Mouse (Mus musculus): ENCODE measurements at regions not wholly inside any gene's neighbourhood (a gene's known extent, or its start where the extent isn't known, plus 50 kb on each side); places are given as distances from the start of the nearest gene placed in this dataset.

DNA sequence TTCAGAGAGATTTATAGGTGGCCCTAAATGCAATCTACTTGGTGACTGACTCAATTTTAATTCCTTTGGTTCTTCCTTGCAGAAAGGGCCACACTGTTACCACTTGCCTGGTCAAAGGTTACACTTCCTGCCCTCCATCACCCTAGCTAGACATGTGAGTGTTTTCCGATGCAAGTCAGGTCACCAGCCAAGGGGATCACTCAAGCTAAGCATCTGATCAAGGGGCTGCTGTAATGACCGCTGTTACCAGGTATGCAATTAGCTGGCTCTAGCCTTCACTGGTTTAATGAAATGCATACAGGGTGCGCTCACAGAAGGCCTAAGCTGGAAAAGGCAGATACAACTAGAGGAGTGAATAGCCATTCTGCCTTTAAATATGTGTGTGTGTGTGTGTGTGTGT lies 105.1 kb downstream of the Mtx2 start:
- intact Hi-C loops (cut with DNase I) = no loop called here

DNA sequence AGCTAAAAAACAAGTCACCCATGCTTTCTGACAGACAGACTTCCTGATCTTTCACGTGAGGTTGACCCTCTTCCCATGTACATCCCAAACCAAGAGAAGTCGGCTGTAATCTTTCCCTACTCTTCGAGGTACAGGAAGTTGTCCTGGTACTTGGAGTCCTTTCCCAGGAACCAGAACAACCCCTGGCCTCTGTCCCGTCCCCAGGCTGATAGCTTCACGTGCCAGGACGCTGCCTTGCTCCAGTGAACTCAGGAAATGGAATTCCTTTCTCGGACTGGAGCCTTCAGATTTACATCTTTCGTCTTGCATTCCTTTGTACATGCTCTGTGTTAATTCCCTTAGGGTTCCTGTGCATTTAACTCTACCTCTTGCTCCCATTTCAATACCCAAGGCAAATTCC lies 107.6 kb downstream of the Mtx2 start:
- intact Hi-C loops (cut with DNase I) = no loop called here

DNA sequence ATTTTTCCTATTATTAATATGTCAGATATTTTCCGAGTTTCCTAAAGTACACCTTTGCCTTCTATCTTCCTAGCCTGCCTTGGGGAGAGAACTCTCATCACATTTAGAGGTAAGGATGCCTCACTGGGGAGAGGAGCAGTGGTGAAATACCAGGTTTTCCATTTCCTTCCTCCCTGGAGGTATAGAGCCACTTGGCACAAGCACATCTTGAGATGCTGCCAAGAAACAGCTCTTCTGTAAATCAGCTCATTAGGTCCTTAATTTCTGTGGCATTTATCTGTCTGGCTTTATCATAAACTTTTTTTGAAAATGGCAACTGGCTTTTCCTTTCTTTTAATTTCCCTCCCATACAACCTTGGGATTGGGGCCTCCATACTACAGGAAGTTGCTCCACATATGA lies 108.2 kb downstream of the Mtx2 start:
- intact Hi-C loops (cut with DNase I) = no loop called here

DNA sequence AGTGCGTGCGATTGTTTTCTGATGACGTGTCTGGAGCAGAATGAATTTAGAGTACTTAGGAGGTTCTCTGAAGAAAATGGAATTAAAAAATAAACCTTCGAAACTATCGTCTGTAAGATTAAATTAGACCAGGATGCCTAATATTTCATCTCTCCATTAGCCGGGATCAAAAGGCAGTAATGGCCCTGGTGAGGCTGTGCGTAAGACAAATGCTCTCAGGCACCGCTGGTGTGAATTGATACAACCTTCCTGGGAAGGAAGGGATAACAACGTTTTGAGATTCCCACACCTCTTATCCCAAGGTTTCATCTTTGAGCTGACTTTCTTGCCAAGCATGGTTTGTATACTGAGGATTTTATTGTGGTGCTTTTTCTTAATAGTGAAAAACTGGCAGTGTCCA lies 113.1 kb downstream of the Mtx2 start:
- intact Hi-C loops (cut with DNase I) = no loop called here

DNA sequence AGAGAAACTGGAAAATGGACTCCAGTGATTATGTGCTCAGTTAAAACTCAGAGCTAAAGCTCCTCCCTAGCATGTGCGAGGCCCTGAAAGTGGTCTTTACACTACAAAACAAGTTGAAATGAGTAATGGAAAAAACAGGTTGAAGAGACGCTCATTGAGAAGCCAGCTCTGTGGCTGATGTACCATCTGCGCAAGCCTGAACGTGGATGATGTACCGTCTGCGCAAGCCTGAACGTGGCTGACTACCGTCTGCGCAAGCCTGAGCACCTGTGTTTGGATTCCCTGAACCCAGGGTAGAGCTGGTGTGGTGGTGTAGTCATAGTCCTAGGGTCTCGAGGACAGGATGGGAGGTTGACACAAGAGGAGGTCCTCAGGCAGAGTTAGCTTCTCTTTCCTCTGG lies 116.4 kb downstream of the Mtx2 start:
- intact Hi-C loops (cut with DNase I) = no loop called here

DNA sequence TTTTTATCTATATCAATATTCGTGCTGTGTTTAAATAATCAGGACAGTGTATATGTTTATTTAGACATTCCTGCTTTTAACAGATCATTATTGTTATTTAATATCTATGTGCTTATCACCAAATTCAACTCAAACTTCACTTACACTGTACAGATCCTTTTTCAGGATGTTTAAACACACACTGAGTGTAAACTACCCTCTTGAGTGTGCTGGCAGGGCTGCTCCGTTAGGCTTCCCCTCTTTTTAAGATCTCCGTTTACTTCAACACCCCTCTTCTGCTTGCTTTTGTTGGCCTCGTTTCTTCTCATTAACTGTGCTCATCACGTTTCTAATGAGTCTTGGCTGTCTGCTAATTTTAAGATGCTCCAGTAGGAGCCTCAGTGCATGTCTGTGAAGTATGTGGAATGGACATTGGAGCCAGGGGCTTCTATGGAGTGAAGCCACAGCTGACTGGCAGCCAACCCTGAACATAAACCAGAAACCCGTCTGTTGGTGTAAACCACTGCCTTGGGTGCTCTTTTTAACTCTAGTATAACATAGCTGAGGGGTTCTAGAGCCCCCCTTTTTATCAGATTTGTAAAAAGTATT lies 117.1 kb downstream of the Mtx2 start:
- intact Hi-C loops (cut with DNase I) = no loop called here

DNA sequence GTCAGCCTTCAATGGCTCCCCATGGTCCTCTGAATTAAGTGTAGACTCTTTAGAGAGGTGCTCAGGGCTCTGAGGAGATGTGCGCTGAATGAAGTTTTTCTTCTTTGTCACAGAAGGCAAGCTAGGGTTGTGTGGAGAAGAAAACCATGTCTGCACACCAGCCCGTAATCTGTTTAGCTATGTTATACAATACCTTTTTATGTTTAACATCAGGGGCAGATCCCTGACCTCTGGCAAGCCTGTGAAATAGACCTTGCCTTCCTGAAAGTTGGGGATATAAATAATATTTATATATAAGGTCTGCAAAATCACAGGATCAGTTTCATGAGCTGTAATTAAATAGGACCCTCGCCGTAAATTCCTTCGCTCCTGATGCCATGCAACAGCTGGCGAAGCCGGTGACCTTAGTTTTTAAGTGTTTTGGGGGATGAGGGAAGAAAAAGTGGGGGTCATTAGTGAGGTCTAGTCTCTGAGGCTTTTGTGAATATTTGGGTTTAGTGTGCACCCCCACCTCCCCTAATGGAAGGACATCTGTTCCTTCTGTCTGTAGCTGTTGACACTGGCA lies 119.7 kb downstream of the Mtx2 start:
- intact Hi-C loops (cut with DNase I) = no loop called here

DNA sequence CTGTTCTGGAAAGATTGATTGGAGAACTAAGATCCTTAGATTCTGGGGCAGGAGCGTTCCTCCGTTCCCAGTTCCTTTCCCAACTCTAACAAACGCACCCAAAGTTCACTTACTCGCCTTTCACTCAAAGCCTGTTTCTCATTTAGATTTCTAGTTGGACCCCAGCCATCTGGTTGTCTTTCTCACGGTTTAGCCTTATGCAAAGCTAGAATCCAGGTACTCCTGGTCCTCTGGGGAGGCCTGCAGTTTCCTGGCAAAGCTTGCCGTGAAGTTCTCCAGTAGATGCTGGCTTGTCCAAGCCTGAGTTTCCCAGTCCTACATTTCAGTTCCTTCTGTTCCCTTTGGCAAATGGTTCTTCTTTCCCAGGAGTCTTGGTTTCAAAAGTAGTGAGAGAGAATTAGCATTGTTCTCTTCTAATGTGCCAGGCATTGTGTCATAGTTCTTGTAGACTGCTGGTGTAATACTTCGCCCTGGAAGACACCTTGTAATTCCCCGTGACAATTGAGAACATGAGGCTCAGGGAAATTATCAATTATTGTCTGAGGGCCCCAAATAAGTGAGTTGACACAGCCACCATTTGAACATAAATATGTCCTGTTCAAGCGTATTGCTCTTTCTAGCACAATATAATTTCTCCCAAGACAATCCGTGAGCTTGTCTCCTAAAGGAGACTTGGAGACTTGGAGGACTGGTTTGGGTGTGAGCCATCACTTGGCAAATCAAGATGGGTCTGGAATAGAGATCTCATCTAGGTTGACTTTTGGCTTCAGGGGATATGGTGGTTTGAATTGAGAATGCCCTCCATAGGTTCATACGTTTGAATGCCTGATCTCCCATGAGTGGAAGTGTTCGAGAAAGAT lies 126.0 kb downstream of the Mtx2 start:
- intact Hi-C loops (cut with DNase I) = no loop called here

DNA sequence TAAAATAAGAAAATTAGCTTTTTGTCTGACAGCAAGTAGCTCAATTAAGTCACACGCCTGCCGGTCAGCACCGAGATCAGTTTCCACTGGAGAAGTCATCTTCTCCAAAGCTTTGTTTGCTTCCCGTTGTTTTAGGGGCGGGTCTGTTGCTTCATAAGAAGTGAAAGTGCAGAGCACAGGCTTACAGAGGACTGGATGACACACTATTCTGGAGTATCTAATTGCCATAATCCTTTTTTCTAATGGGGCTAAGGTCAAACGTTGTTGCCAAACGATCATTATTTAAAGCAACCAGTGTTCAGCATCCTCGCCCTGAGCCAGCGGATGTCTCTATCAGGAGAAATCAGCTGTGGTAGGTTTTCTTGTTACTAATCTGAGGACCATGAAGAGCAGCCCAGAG lies 128.5 kb downstream of the Mtx2 start:
- intact Hi-C loops (cut with DNase I) = no loop called here

DNA sequence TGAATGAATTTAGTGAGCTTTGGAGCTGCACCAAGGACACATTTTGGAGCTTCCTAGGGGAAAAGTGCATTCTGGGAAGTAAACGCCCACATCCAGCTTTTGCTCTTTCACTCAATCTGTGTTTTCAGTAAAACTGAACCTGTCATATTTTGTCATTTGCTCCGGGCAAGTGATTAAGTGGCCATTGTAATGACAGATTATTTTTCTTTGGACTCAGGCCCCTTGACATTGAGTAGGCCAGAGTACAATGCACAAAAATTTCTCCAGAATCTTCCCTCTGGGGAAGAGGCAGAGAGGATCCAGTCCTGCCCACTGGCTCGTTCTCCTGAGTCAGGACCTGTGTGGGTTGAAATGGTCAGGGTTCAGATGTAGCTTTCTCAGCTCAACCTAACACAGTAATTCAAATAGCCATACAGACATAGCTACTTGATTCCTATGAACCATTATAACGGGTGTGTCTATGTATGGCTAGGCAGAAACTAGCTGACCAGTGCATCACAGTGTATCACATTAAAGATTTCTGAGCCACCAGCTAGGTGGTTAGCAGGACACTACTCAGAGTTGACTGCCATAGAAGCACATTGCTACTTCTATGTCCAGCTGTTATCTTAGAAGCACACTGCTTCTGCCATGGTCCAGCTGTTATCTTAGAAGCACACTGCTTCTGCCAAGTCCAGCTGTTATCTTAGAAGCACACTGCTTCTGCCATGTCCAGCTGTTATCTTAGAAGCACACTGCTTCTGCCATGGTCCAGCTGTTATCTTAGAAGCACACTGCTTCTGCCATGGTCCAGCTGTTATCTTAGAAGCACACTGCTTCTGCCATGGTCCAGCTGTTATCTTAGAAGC lies 129.9 kb downstream of the Mtx2 start:
- intact Hi-C loops (cut with DNase I) = no loop called here

DNA sequence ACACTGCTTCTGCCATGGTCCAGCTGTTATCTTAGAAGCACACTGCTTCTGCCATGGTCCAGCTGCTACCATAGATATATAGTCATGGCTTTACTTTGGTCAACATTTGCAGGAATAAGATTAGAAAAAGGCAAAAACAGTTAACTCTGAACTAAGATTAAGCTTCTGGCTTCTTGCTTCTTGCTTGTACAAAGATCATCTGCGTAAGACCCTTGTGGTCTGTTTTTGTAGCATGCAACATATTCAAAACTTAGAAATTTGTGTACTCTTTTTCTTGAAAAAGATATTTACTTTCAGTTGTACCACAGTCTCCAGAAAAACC lies 130.5 kb downstream of the Mtx2 start:
- intact Hi-C loops (cut with DNase I) = no loop called here

DNA sequence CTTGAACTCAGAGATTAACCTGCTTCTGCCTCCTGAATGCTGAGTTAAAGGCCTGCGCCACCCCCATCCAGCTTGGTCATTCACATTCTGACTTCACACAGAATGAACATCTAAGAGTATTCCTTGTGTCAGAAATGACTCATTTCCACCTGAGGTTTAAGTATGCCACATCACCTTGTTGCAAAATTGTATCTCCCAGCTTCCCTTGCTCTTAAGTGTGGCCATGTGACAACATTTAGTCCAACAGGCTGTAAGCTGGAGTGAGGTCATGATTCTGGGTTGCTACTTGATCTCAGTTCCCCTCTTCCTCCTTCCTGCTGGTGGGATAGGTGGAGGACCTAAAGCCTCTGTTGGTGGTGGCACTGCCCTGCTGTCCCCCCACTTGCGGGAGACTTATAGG lies 131.0 kb downstream of the Mtx2 start:
- intact Hi-C loops (cut with DNase I) = no loop called here

DNA sequence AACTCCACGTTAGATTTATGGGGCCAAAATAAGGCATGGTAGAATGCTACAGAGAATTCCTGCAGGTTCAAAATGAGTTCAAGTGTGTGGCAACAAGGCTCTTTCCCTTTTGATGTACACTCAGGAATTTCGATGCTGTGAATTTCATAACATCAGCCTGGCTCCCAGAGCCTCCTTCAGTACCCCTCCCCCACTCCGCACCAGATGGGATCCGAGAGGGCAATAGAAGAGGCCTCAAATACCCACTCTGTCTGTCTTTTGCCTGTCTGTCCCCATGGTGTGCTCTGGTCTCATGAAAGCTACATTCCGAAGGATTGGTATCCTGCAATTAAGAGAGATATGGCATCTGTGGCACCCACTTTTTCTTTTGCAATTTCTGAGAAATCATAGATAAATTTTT lies 134.3 kb downstream of the Mtx2 start:
- intact Hi-C loops (cut with DNase I) = loop anchor here (5.0 to 10.0 kb wide), 3 partner anchors 145 to 258 kb away; partner anchors contain the start of gene Hoxd8

DNA sequence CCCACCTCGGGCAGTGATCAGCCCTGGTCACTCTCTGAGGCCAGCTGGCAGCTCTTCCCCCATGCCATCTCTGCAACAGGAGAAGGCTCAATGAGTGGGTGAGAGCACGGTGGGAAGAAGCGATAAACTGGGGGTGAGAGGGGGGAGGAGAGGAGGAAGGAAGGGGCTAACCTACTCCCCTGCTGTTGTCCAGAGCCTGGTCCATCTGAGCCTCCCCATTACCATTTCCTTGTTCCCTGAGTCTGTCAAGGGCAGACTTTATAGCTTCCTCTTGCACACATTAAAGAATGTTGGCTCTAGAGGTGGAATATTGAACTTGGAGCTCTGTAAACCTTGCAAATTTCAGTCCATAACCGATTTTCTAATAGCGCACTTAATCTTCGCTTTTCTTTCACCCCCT lies 136.8 kb downstream of the Mtx2 start:
- intact Hi-C loops (cut with DNase I) = loop anchor here (5.0 to 10.0 kb wide), 3 partner anchors 148 to 260 kb away; partner anchors contain the start of gene Hoxd8

DNA sequence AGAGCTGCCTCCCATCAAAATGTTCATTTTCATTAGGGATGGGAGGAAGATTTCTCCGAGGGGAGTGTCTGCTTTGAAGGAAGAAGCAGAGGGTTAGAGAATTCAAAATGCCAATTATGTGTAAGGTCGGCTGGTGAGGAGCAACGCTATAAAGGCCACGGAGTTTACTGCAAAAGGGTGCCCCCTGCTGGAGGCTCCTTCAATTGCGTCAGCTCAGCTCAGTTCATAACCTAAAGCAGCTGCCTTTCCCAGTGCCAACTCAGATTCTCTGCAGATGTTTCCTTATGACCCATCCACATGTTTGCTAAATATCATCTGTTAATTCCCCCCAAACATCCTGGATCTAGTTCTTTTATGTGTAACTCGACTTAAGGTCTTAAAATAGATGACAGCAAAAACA lies 138.8 kb downstream of the Mtx2 start:
- intact Hi-C loops (cut with DNase I) = loop anchor here (1.0 to 10.0 kb wide), 4 partner anchors 150 to 262 kb away; partner anchors contain the start of gene Hoxd8

DNA sequence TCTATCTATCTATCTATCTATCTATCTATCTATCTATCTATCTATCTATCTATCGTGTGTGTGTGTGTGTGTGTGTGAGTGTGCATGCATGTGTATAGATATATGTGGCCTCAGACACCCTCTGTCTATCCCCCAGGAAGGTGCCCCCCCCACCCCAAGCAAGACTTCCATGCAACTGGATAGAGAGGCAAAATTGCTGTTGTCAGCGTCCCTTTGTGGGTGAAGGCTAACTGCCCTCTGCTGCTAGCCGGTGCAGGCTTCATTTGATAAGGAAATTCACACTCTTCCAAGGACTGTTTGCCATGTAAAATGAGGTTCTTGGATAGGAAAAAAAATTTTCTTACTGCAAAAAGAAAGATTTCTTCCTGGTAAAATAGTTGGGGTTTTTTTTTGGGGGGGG lies 139.4 kb downstream of the Mtx2 start:
- intact Hi-C loops (cut with DNase I) = loop anchor here (1.0 to 10.0 kb wide), 5 partner anchors 92 to 263 kb away; partner anchors contain the start of gene Hoxd8

DNA sequence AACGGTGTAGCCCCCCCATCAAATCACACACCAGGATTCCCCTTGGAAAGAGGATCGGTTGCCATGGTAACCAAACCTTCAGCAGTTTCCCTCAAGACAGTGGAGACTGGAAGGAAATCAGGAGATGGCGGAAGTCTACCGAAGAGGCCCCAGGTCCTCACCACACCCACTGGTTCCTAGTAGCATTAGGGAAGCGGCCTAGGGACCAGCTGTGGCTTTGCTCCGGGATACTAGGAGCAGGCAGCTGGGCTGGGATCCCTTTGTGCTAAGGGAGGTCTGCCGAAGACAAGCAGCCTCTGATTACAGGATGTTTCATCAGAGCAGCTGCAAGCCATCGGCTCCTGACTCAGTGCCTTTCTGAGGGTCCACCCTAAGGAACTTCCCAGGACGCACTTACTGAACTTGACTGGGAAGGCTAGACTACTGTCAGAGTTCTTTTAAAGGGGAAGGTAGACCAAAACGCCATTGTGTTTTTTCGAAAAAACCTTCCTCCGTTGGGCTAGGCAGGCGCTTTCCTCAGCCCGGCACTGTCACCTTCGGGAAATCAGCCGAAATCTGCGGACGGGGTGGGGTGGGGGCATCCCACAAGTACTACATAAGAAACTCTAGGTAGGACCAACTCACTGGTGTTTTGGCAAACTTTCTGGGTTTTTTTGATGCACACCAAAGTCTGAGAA lies 139.9 kb downstream of the Mtx2 start:
- intact Hi-C loops (cut with DNase I) = loop anchor here (5.0 to 10.0 kb wide), 2 partner anchors 92 to 151 kb away; no protein-coding TSS in a partner anchor

DNA sequence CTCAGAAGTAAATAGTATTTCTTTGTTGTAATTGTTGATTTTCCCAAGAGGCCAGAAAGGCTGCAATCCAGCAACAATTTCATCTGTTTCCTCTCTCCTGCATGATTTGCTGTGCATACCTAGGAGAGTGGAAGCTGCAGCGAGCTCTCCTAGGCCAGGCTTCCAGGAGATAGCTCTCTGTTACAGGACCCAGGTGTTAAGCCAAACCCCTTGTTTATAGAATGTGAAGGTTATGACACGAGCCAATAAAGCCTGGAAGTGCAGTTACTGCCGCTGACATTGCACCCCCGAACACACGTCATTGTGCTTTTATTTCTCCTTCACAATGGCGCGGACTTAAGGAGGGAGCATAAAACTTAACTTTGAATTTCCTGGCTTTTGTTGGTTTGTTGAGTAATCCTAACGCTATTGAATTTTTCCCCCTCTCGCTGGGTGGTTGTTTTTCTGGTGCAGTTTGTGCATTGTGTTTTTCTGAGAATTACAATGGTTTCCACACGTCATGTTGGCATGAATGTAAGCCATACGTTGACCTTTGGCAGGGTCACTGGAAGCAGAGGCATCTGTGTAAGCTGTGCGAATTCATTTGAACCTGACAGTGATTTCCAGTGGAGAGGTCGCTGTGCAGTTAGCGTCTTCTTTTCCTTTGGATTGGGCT lies 145.1 kb downstream of the Mtx2 start:
- intact Hi-C loops (cut with DNase I) = no loop called here

DNA sequence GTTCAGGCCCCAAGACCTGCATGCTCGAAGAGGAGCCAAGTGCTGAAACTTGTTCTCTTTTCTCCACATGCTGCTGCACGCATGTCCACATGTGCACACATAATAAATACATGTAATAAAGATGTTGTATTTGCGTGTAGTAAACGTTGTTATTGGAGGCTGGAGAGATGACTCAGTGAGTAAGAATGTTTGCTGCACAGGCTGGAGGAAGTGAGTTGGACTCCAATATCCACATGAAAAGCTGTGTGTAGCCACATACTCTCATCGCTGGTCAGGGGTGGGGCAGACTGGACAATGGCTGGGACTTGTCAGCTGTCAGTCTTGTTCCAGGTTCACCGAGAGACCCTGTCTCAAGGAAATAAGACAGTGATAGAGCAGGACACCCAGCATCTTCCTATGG lies 147.8 kb downstream of the Mtx2 start:
- intact Hi-C loops (cut with DNase I) = no loop called here

DNA sequence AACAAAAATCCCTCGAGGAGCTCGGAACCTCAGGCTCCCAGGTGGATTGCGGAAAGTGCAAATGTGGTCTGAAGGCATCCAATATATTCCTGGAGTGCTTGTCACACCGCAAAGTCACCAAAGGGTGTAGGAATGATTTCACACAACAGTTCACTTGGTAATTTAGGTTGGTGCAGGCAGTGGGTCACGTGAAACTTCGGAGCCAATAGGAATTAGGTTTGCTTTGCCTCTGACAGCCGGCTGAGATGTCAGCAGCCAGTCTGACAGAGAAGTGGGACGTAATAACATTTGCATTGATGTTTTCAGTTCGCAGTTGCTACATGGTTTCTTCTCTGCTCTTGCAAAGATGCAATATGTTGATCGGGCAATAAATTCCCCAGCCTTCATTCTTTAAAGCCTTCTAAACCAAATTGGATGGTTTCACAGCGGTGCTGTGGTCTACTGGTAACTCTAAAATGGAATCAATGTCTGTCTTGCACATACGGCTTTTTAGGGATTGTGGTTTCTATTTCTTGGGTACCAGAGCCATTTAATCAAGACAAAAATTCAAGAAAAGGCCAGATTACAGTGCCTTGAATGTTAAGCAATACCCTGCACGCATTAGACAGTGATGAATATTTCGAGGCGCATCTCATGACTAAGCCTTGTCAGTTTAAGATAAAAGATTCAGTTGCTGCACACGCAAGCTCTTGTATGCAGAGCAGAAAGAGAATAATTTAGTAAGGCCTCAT lies 149.2 kb downstream of the Mtx2 start:
- intact Hi-C loops (cut with DNase I) = no loop called here
